Mouse (Mus musculus) MEL (cell line): ENCODE measurements around the gene Pomt1. TPM values are rescaled to one million over a fixed set of nuclear protein-coding genes. Genes with fewer than 3 reads are reported as not detected.

ENCODE experiments used
- DNase-seq: peaks from one replicate; pipeline ENCODE4 v3.0.0; 2011; ENCODE audit warnings: low read depth, low spot score
- H3K27ac ChIP-seq: 2 replicates; pipeline ENCODE4 v1.5.1; 2012; ENCODE audit warnings: low read depth, mild to moderate bottlenecking, control low read depth, low read length, moderate library complexity; ENCODE audit not compliant: control insufficient read depth
- H3K27me3 ChIP-seq, 2 experiments: fragments of 150-350 bp in 1 of 2; sonication (generic) in 1 of 2; 2 replicates each; pipeline ENCODE4 v1.6.1; 2012; ENCODE audit warnings: low read length in 2 of 2, mild to moderate bottlenecking in 2 of 2, improper control_type of control experiment in 1 of 2, moderate library complexity in 1 of 2; ENCODE audit not compliant: insufficient read depth in 2 of 2, control insufficient read depth in 1 of 2
- H3K36me3 ChIP-seq, 2 experiments: 2 replicates each; pipeline ENCODE4 v1.6.1; 2012 to 2014; ENCODE audit warnings: low read length in 2 of 2, improper control_type of control experiment in 1 of 2, inconsistent platforms in 1 of 2, mild to moderate bottlenecking in 1 of 2; ENCODE audit not compliant: insufficient read depth in 2 of 2, control insufficient read depth in 1 of 2
- H3K4me1 ChIP-seq, 2 experiments: fragments of 150-350 bp in 1 of 2; sonication (generic) in 1 of 2; 2 replicates each; pipeline ENCODE4 v1.6.1; 2012; ENCODE audit warnings: low read length in 2 of 2, improper control_type of control experiment in 1 of 2, mild to moderate bottlenecking in 1 of 2; ENCODE audit not compliant: insufficient read depth in 2 of 2, control insufficient read depth in 1 of 2
- H3K4me3 ChIP-seq, 2 experiments: fragments of 150-350 bp in 1 of 2; sonication (generic) in 1 of 2; 2 replicates each; pipeline ENCODE4 v1.5.1; 2012; ENCODE audit warnings: low read depth in 2 of 2, low read length in 2 of 2, mild to moderate bottlenecking in 2 of 2, moderate library complexity in 2 of 2, control low read depth in 1 of 2, improper control_type of control experiment in 1 of 2; ENCODE audit not compliant: control insufficient read depth in 1 of 2, insufficient read depth in 1 of 2
- H3K79me2 ChIP-seq: 2 replicates; pipeline ENCODE4 v1.6.1; 2012; ENCODE audit warnings: mild to moderate bottlenecking, low read length, moderate library complexity; ENCODE audit not compliant: control insufficient read depth, poor library complexity, insufficient read depth
- H3K9ac ChIP-seq: 2 replicates; pipeline ENCODE4 v1.6.1; 2012; ENCODE audit warnings: low read depth, mild to moderate bottlenecking, control low read depth, low read length, moderate library complexity; ENCODE audit not compliant: control insufficient read depth, poor library complexity, severe bottlenecking
- H3K9me3 ChIP-seq: fragments of 150-350 bp; sonication (generic); replicated peaks from 2 replicates; pipeline ENCODE4 v1.6.1; 2012; ENCODE audit warnings: mild to moderate bottlenecking, low read length, improper control_type of control experiment, moderate library complexity; ENCODE audit not compliant: insufficient read depth
- BHLHE40 ChIP-seq: IDR thresholded peaks from 2 replicates; pipeline ENCODE4 v1.6.1; 2012; ENCODE audit warnings: low read depth, mild to moderate bottlenecking, inconsistent platforms, low read length, improper control_type of control experiment, borderline replicate concordance
- CHD1 ChIP-seq: IDR thresholded peaks from 2 replicates; pipeline ENCODE4 v1.6.1; 2012; ENCODE audit warnings: low read depth, mild to moderate bottlenecking, inconsistent platforms, low read length, improper control_type of control experiment
- CHD2 ChIP-seq: IDR thresholded peaks from 2 replicates; pipeline ENCODE4 v1.6.1; 2011; ENCODE audit warnings: low read length, improper control_type of control experiment
- CTCF ChIP-seq, 3 experiments: IDR thresholded peaks in 2 of 3; conservative IDR thresholded peaks in 1 of 3; 2 replicates each; pipeline ENCODE4 v1.5.1; 2011 to 2012; ENCODE audit warnings: low read length in 3 of 3, low read depth in 2 of 3, mild to moderate bottlenecking in 2 of 3, improper control_type of control experiment in 1 of 3, inconsistent platforms in 1 of 3, mixed read lengths in 1 of 3, moderate library complexity in 1 of 3; ENCODE audit not compliant: control insufficient read depth in 1 of 3, insufficient read depth in 1 of 3, poor library complexity in 1 of 3, severe bottlenecking in 1 of 3
- E2F4 ChIP-seq: IDR thresholded peaks from 2 replicates; pipeline ENCODE4 v1.6.1; 2011; ENCODE audit warnings: low read depth, low read length, improper control_type of control experiment, borderline replicate concordance
- ELF1 ChIP-seq: IDR thresholded peaks from 2 replicates; pipeline ENCODE4 v1.6.1; 2014; ENCODE audit warnings: low read depth, mild to moderate bottlenecking, inconsistent platforms, low read length, improper control_type of control experiment, moderate library complexity
- ETS1 ChIP-seq: IDR thresholded peaks from 2 replicates; pipeline ENCODE4 v1.6.1; 2012; ENCODE audit warnings: low read depth, mild to moderate bottlenecking, inconsistent platforms, low read length, improper control_type of control experiment, moderate library complexity
- GABPA ChIP-seq: IDR thresholded peaks from 2 replicates; pipeline ENCODE4 v1.6.1; 2012; ENCODE audit warnings: low read depth, mild to moderate bottlenecking, inconsistent platforms, low read length, improper control_type of control experiment, moderate library complexity
- GATA1 ChIP-seq: IDR thresholded peaks from 2 replicates; pipeline ENCODE4 v1.6.1; 2011; ENCODE audit warnings: low read depth, low read length, improper control_type of control experiment
- HCFC1 ChIP-seq: IDR thresholded peaks from 2 replicates; pipeline ENCODE4 v1.6.1; 2012; ENCODE audit warnings: low read depth, mild to moderate bottlenecking, inconsistent platforms, low read length, improper control_type of control experiment, moderate library complexity
- MAFK ChIP-seq: IDR thresholded peaks from 2 replicates; pipeline ENCODE4 v1.6.1; 2011; ENCODE audit warnings: low read depth, mild to moderate bottlenecking, low read length, improper control_type of control experiment, borderline replicate concordance
- MAX ChIP-seq: IDR thresholded peaks from 2 replicates; pipeline ENCODE4 v1.6.1; 2011; ENCODE audit warnings: low read length, improper control_type of control experiment
- MAZ ChIP-seq: IDR thresholded peaks from 2 replicates; pipeline ENCODE4 v1.6.1; 2012; ENCODE audit warnings: low read depth, mild to moderate bottlenecking, inconsistent platforms, low read length, improper control_type of control experiment
- MEF2A ChIP-seq: IDR thresholded peaks from 2 replicates; pipeline ENCODE4 v1.6.1; 2014; ENCODE audit warnings: low read depth, mild to moderate bottlenecking, inconsistent platforms, low read length, improper control_type of control experiment; ENCODE audit not compliant: poor library complexity, insufficient replicate concordance, severe bottlenecking; ENCODE audit errors: extremely low read depth
- MXI1 ChIP-seq: IDR thresholded peaks from 2 replicates; pipeline ENCODE4 v1.6.1; 2011; ENCODE audit warnings: mild to moderate bottlenecking, low read depth, low read length, improper control_type of control experiment
- MYB ChIP-seq: IDR thresholded peaks from 2 replicates; pipeline ENCODE4 v1.6.1; 2011; ENCODE audit warnings: mild to moderate bottlenecking, low read depth, low read length, improper control_type of control experiment
- MYC ChIP-seq: IDR thresholded peaks from 2 replicates; pipeline ENCODE4 v1.6.1; 2011; ENCODE audit warnings: low read depth, mild to moderate bottlenecking, low read length, improper control_type of control experiment, moderate library complexity
- NELFE ChIP-seq: IDR thresholded peaks from 2 replicates; pipeline ENCODE4 v1.6.1; 2011; ENCODE audit warnings: low read depth, low read length, improper control_type of control experiment
- NRF1 ChIP-seq: IDR thresholded peaks from 2 replicates; pipeline ENCODE4 v1.6.1; 2014; ENCODE audit warnings: low read depth, mild to moderate bottlenecking, inconsistent platforms, low read length, improper control_type of control experiment, moderate library complexity; ENCODE audit not compliant: poor library complexity, insufficient read depth, severe bottlenecking
- POLR2A ChIP-seq, 2 experiments: IDR thresholded peaks; 2 replicates each; pipeline ENCODE4 v1.6.1; 2011 to 2012; ENCODE audit warnings: low read length in 2 of 2, mild to moderate bottlenecking in 2 of 2, control low read depth in 1 of 2, improper control_type of control experiment in 1 of 2, low read depth in 1 of 2, moderate library complexity in 1 of 2; ENCODE audit not compliant: control insufficient read depth in 1 of 2, insufficient read depth in 1 of 2, poor library complexity in 1 of 2
- POLR2AphosphoS2 ChIP-seq: IDR thresholded peaks from 2 replicates; pipeline ENCODE4 v1.6.1; 2011; ENCODE audit warnings: low read length, improper control_type of control experiment
- POLR2AphosphoS5 ChIP-seq: IDR thresholded peaks from 2 replicates; pipeline ENCODE4 v1.6.1; 2012; ENCODE audit warnings: low read depth, borderline replicate concordance, mild to moderate bottlenecking, inconsistent platforms, low read length, moderate library complexity, mixed read lengths
- RAD21 ChIP-seq: IDR thresholded peaks from 2 replicates; pipeline ENCODE4 v1.6.1; 2011; ENCODE audit warnings: mild to moderate bottlenecking, low read depth, low read length, improper control_type of control experiment
- RCOR1 ChIP-seq: IDR thresholded peaks from 2 replicates; pipeline ENCODE4 v1.6.1; 2012; ENCODE audit warnings: low read depth, mild to moderate bottlenecking, inconsistent platforms, low read length, improper control_type of control experiment
- SIN3A ChIP-seq: IDR thresholded peaks from 2 replicates; pipeline ENCODE4 v1.6.1; 2012; ENCODE audit warnings: low read length, improper control_type of control experiment, inconsistent platforms
- TAL1 ChIP-seq: IDR thresholded peaks from 2 replicates; pipeline ENCODE4 v1.6.1; 2012; ENCODE audit warnings: mild to moderate bottlenecking, inconsistent platforms, low read length, moderate library complexity, mixed read lengths
- TBP ChIP-seq: IDR thresholded peaks from 2 replicates; pipeline ENCODE4 v1.8.0; 2011; ENCODE audit warnings: low read depth, low read length, improper control_type of control experiment
- TCF12 ChIP-seq: IDR thresholded peaks from 2 replicates; pipeline ENCODE4 v1.6.1; 2014; ENCODE audit warnings: low read depth, mild to moderate bottlenecking, inconsistent platforms, low read length, improper control_type of control experiment, moderate library complexity
- UBTF ChIP-seq: IDR thresholded peaks from 2 replicates; pipeline ENCODE4 v1.6.1; 2012; ENCODE audit warnings: low read depth, mild to moderate bottlenecking, inconsistent platforms, low read length, improper control_type of control experiment, moderate library complexity, borderline replicate concordance; ENCODE audit not compliant: insufficient read depth
- USF1 ChIP-seq: IDR thresholded peaks from 2 replicates; pipeline ENCODE4 v1.6.1; 2014; ENCODE audit warnings: low read depth, mild to moderate bottlenecking, inconsistent platforms, low read length, improper control_type of control experiment, moderate library complexity
- USF2 ChIP-seq, 2 experiments: IDR thresholded peaks; 2 replicates each; pipeline ENCODE4 v1.6.1; 2011 to 2012; ENCODE audit warnings: improper control_type of control experiment in 2 of 2, low read length in 2 of 2, borderline replicate concordance in 1 of 2, inconsistent platforms in 1 of 2, low read depth in 1 of 2, mild to moderate bottlenecking in 1 of 2; ENCODE audit not compliant: insufficient read depth in 1 of 2
- ZC3H11A ChIP-seq: IDR thresholded peaks from 2 replicates; pipeline ENCODE4 v1.6.1; 2012; ENCODE audit warnings: low read depth, mild to moderate bottlenecking, inconsistent platforms, low read length, improper control_type of control experiment
- ZKSCAN1 ChIP-seq: IDR thresholded peaks from 2 replicates; pipeline ENCODE4 v1.6.1; 2012; ENCODE audit warnings: low read depth, mild to moderate bottlenecking, inconsistent platforms, low read length, improper control_type of control experiment, moderate library complexity
- ZMIZ1 ChIP-seq: IDR thresholded peaks from 2 replicates; pipeline ENCODE4 v1.6.1; 2012; ENCODE audit warnings: low read depth, mild to moderate bottlenecking, inconsistent platforms, low read length, improper control_type of control experiment, moderate library complexity
- polyA plus RNA-seq, 2 experiments: library from polyadenylated mRNA; stranded (reverse) in 1 of 2; unstranded in 1 of 2; fragments of >175 nt in 1 of 2; fragments of >200 nt in 1 of 2; gene quantifications; 2 replicates each; pipeline versions ENCODE4 v1.2.1 to v1.2.4; 2012; ENCODE audit warnings: low replicate concordance in 2 of 2, low read depth in 1 of 2; ENCODE audit not compliant: insufficient read length in 2 of 2, insufficient read depth in 1 of 2, missing spikeins in 1 of 2
- total RNA-seq: library from RNA; depleted of rRNA; stranded (reverse); fragments of 300-350 nt; gene quantifications from 2 replicates; pipeline ENCODE4 v1.2.3, GENCODE M21; 2012; rRNA removed

The Pomt1 gene
- total RNA-seq (30.7 and 34.2 TPM in 2 replicates), polyA plus RNA-seq (10 to 100 TPM in 1 of 2 experiments, not detected in 1; 42.8 TPM)

GRCm38 (mm10) chr2:32235886-32236759 is at the start of gene Pomt1:
Gene Pomt1 (plus strand): TSS chr2:32236590.
- Histone ChIP-seq H3K27me3 (no peaks in the 10 kb centered on the region), H3K9me3 (no peaks in the 10 kb centered on the region), H3K79me2 (peaks cover 4% of the 10 kb centered on the region; the same call in 1 of the 2 replicates), H3K4me1 (peaks cover 15 to 29% of the 10 kb centered on the region in 2 experiments), H3K36me3 (peaks cover 0 to 38% of the 10 kb centered on the region in 2 experiments; a peak in 3 of 4 replicates), H3K4me3 (peak within 1 kb of the TSS; percentile 67 to 77), H3K9ac (peak within 1 kb of the TSS; percentile 83), H3K27ac (peak within 1 kb of the TSS; percentile 82)
- peak; percentile 97 for DNase-seq
- TF ChIP-seq MAZ (no peak), SIN3A (peak; percentile 99), ELF1 (peak; percentile 57; the same call in 1 of the 2 replicates), MYB (peak; percentile 94), TCF12 (peak; percentile 70; the same call in 1 of the 2 replicates), MYC (peak; percentile 82), MXI1 (peak; percentile 97), USF1 (no peak), MEF2A (no peak; the same call in 1 of the 2 replicates), MAX (peak; percentile 85), CHD1 (no peak), UBTF (no peak), ETS1 (peak; percentile 49), TAL1 (no peak), NRF1 (peak; percentile 99), GABPA (no peak), RAD21 (no peak), HCFC1 (peak; percentile 95), GATA1 (no peak), TBP (peak; percentile 80), MAFK (no peak), POLR2A (IDR thresholded peaks at IDR 0.05; ENCODE audit: control insufficient read depth in 1 of 2, insufficient read depth in 1 of 2, low read depth in 1 of 2, low read length in 2 of 2, poor library complexity in 1 of 2) (peak; percentile 74 to 97; a peak in 3 of 4 replicates), CTCF (IDR thresholded peaks at IDR 0.05 in 2 of 3, conservative IDR thresholded peaks at IDR 0.05 in 1 of 3; ENCODE audit: control insufficient read depth in 1 of 3, insufficient read depth in 1 of 3, low read depth in 2 of 3, low read length in 3 of 3, poor library complexity in 1 of 3, severe bottlenecking in 1 of 3) (no peak), E2F4 (no peak), BHLHE40 (no peak), CHD2 (no peak), ZMIZ1 (peak; percentile 57; the same call in 1 of the 2 replicates), RCOR1 (no peak), POLR2AphosphoS2 (peak; percentile 95), NELFE (peak; percentile 98), ZC3H11A (no peak), USF2 (IDR thresholded peaks at IDR 0.05; ENCODE audit: borderline replicate concordance in 1 of 2, insufficient read depth in 1 of 2, low read depth in 1 of 2, low read length in 2 of 2) (no peak), ZKSCAN1 (peak; percentile 47; the same call in 1 of the 2 replicates), POLR2AphosphoS5 (no peak)
